Mouse (Mus musculus): ENCODE results near the gene Trit1. TPM values are rescaled to one million over a fixed set of nuclear protein-coding genes. Genes with fewer than 3 reads are reported as not detected.
A peak's percentile ranks its signal among the peaks of the same experiment; 100 is the strongest.

Gene Trit1
- total and polyA plus RNA-seq, 2 experiments from 2014 or later = 22.1 to 23.7 TPM

GRCm38 (mm10) chr4:122978850-122979249 is 37.5 kb upstream of the Trit1 start:
- H3K9ac ChIP-seq = no peak overlapping the region
- no peak overlapping the region for H3K4me3 ChIP-seq (ENCODE audit: low read depth, low read length)
- no peak overlapping the region for H3K27ac ChIP-seq (ENCODE audit: low read depth, low read length)
- DNase-seq (no peak), ATAC-seq (no peak)
- H3K4me1 ChIP-seq (ENCODE audit: insufficient read depth) = no peaks in the 10 kb centered on the region
- 96% methylated on average over 2 of the region's 2 CpGs for WGBS
- H3K36me3 ChIP-seq (ENCODE audit: insufficient read depth) = no peaks in the 10 kb centered on the region
- no peaks in the 10 kb centered on the region for H3K9me3 ChIP-seq (ENCODE audit: low read length)
- H3K27me3 ChIP-seq (ENCODE audit: insufficient read depth, low read length) = peaks cover 9% of the 10 kb centered on the region
- TF ChIP-seq CTCF (IDR thresholded peaks at IDR 0.05; ENCODE audit: low read depth) = no peak
- H3K4me2 ChIP-seq (ENCODE audit: low read depth) = no peak overlapping the region

DNA sequence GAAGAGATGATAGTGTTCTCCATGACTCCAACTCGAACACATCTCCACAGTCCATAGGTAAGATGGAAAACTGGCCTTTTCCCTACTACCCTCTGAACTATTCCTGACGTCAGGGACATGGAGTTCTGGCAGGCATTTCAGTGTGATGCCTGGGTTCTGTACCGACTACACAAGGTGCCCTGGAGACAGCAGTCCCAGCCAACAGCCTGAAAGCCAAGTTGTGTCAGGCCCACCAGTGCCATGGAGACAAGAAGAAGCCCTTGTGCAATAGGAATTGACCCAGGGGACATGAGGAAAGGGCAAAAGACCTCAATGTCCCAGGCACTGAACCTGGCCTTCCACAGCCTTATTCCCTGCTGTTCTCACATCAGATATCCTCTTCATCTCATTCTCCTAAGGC is 36.6 kb upstream of the Trit1 start:
- no peak for TF ChIP-seq CTCF (IDR thresholded peaks at IDR 0.05; ENCODE audit: low read depth)
- Histone ChIP-seq H3K4me2 (ENCODE audit: low read depth) (no peak overlapping the region), H3K4me3 (ENCODE audit: low read depth, low read length) (no peak overlapping the region), H3K27ac (ENCODE audit: low read depth, low read length) (no peak overlapping the region), H3K27me3 (ENCODE audit: insufficient read depth, low read length) (peaks cover 9% of the 10 kb centered on the region), H3K9me3 (ENCODE audit: low read length) (no peaks in the 10 kb centered on the region), H3K4me1 (ENCODE audit: insufficient read depth) (no peaks in the 10 kb centered on the region), H3K9ac (no peak overlapping the region), H3K36me3 (ENCODE audit: insufficient read depth) (no peaks in the 10 kb centered on the region)
- ATAC-seq (no peak), DNase-seq (no peak)
- 74% methylated on average over 3 of the region's 3 CpGs for WGBS

DNA sequence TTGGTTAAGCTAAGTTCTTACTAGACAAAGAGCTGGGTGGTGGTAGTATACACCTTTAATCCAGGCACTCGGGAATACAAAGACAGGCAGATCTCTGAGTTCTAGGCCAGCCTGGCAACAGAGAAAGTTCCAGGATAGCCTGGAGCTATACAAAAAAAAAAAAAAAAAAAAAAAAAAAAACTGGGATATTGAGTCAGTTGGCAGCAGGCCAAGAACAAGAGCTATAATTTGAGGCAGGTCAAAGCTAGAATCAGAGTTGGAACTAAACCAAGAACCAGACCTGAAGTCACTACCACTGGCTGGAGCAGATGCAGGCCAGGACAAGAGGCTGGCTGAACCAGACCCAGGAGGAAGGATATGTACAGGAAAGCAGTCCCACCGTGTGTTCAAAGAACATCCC is 35.7 kb upstream of the Trit1 start:
- DNase-seq (no peak), ATAC-seq (no peak)
- Histone ChIP-seq H3K4me3 (ENCODE audit: low read depth, low read length) (no peak overlapping the region), H3K27me3 (ENCODE audit: insufficient read depth, low read length) (peaks cover 9% of the 10 kb centered on the region), H3K4me1 (ENCODE audit: insufficient read depth) (no peaks in the 10 kb centered on the region), H3K4me2 (ENCODE audit: low read depth) (no peak overlapping the region), H3K36me3 (ENCODE audit: insufficient read depth) (no peaks in the 10 kb centered on the region), H3K9me3 (ENCODE audit: low read length) (no peaks in the 10 kb centered on the region), H3K27ac (ENCODE audit: low read depth, low read length) (no peak overlapping the region), H3K9ac (no peak overlapping the region)
- no peak for TF ChIP-seq CTCF (IDR thresholded peaks at IDR 0.05; ENCODE audit: low read depth)
- WGBS = 81% methylated on average over 2 of the region's 2 CpGs

DNA sequence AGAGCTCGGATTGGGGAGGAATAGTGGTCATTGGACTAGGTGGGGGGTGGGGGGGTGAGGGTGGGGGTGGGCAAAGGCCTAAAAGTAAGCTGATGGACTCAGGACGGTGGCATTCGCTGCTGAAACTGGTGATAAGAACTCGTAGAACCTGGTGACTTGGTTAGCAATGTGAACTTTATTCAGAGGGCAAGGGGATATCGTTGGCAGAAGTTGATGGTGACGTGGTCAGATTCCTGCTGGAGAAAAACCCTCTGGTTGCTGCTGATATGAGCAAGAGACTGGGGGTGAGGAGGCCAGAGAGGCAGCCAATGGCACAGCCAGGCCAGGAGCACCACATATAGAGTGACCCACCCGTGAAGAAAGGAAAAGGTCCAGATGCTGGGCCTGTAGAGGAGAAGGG is 35.2 kb upstream of the Trit1 start:
- WGBS = 95% methylated on average over 7 of the region's 7 CpGs
- ATAC-seq = no peak

GRCm38 (mm10) chr4:122981930-122982329 is 34.5 kb upstream of the Trit1 start:
- Histone ChIP-seq H3K4me3 (ENCODE audit: low read depth, low read length) (no peak overlapping the region), H3K36me3 (ENCODE audit: insufficient read depth) (no peaks in the 10 kb centered on the region), H3K4me2 (ENCODE audit: low read depth) (no peak overlapping the region), H3K27me3 (ENCODE audit: insufficient read depth, low read length) (peaks cover 9% of the 10 kb centered on the region), H3K9ac (no peak overlapping the region), H3K9me3 (ENCODE audit: low read length) (no peaks in the 10 kb centered on the region), H3K27ac (ENCODE audit: low read depth, low read length) (no peak overlapping the region), H3K4me1 (ENCODE audit: insufficient read depth) (no peaks in the 10 kb centered on the region)
- DNase-seq (no peak), ATAC-seq (no peak)
- WGBS = 50% methylated on average over 3 of the region's 3 CpGs
- TF ChIP-seq CTCF (IDR thresholded peaks at IDR 0.05; ENCODE audit: low read depth) = no peak

More for the DNA sequence above, 35.2 kb upstream of the Trit1 start:
- Histone ChIP-seq H3K9ac (no peak overlapping the region), H3K4me1 (ENCODE audit: insufficient read depth) (no peaks in the 10 kb centered on the region), H3K27me3 (ENCODE audit: insufficient read depth, low read length) (peaks cover 9% of the 10 kb centered on the region), H3K9me3 (ENCODE audit: low read length) (no peaks in the 10 kb centered on the region), H3K4me3 (ENCODE audit: low read depth, low read length) (no peak overlapping the region), H3K4me2 (ENCODE audit: low read depth) (no peak overlapping the region), H3K27ac (ENCODE audit: low read depth, low read length) (no peak overlapping the region), H3K36me3 (ENCODE audit: insufficient read depth) (no peaks in the 10 kb centered on the region)
- TF ChIP-seq CTCF (IDR thresholded peaks at IDR 0.05; ENCODE audit: low read depth) = no peak
- no peak for DNase-seq

DNA sequence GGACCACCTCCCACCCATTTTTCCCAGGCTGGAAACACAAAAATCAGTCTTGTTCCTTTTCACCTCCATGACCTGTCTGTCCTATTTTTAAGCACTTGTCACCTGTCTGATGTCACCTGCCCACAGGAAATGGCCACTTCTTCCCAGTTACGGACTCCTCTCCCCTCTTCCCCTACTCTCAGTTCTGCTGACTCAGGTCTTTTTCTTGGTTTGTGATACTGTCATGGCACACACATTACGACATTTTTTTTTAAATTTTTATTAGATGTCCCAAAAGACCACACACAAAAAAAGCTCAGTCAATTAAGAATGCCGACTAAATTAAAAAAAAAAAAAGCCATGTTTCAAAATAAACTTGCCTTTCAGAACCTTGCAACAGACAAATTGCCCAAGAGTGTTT is 33.9 kb upstream of the Trit1 start:
- no peak for TF ChIP-seq CTCF (IDR thresholded peaks at IDR 0.05; ENCODE audit: low read depth)
- H3K9ac ChIP-seq = no peak overlapping the region
- H3K36me3 ChIP-seq (ENCODE audit: insufficient read depth) = no peaks in the 10 kb centered on the region
- no peak overlapping the region for H3K4me3 ChIP-seq (ENCODE audit: low read depth, low read length)
- no peak overlapping the region for H3K27ac ChIP-seq (ENCODE audit: low read depth, low read length)
- no peaks in the 10 kb centered on the region for H3K4me1 ChIP-seq (ENCODE audit: insufficient read depth)
- peaks cover 9% of the 10 kb centered on the region for H3K27me3 ChIP-seq (ENCODE audit: insufficient read depth, low read length)
- 61% methylated on average over 3 of the region's 3 CpGs for WGBS
- ATAC-seq (no peak), DNase-seq (no peak)
- H3K9me3 ChIP-seq (ENCODE audit: low read length) = no peaks in the 10 kb centered on the region
- H3K4me2 ChIP-seq (ENCODE audit: low read depth) = no peak overlapping the region

DNA sequence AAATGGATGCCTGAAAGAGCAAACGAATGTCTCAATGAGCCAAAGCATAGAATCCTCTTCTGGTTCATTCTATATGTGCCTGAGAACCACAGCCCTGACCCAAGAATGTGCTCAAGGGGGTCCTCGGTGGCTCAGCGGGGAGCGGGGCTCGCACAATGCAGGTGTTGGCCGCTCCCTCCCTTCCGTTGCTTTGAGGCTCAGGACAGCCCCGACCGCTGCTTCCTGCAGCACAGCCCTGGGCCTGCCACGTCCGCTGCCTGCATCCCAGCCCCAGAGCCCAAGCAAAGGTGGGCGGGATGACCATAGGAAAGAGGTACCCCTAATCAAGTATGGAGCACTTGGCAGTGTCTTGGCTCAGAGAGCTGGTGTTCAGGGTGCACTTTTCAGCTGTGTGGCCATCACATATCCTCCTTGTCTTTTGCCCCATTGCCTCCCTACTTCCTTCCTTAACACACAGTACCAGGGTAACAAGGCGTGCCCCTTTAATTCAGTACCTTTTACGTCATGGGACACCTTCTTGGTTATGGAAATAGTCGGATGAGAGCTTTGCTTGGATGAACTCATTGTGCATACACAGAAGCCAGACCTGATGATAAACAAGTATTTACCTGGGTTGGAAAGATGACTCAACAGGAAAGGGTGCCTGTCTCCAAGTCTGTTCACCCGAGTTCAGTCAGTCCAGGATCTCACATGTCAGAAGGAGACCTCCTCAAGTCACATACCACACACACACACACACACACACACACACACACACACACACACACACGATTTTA is 32.7 kb upstream of the Trit1 start:
- WGBS = 27% methylated on average over 17 of the region's 17 CpGs
- no peak overlapping the region for H3K9ac ChIP-seq

More for the DNA sequence above, 32.7 kb upstream of the Trit1 start:
- TF ChIP-seq CTCF (IDR thresholded peaks at IDR 0.05; ENCODE audit: low read depth) = no peak
- ATAC-seq = no peak
- peaks cover 9% of the 10 kb centered on the region for H3K27me3 ChIP-seq (ENCODE audit: insufficient read depth, low read length)
- no peaks in the 10 kb centered on the region for H3K9me3 ChIP-seq (ENCODE audit: low read length)
- peak overlapping the region; percentile 37 for H3K4me2 ChIP-seq (ENCODE audit: low read depth)
- DNase-seq = no peak
- no peaks in the 10 kb centered on the region for H3K4me1 ChIP-seq (ENCODE audit: insufficient read depth)
- no peaks in the 10 kb centered on the region for H3K36me3 ChIP-seq (ENCODE audit: insufficient read depth)
- H3K4me3 ChIP-seq (ENCODE audit: low read depth, low read length) = peak overlapping the region; percentile 5; the same call in 1 of the 2 replicates
- H3K27ac ChIP-seq (ENCODE audit: low read depth, low read length) = no peak overlapping the region
